Mouse (Mus musculus) liver, postnatal 0 days (tissue): Measurements from ENCODE around the gene Cyth3.

Experiments used
- CTCF ChIP-seq: sonication (generic); IDR thresholded peaks from 2 replicates; pipeline ENCODE4 v1.5.1; 2016; ENCODE audit warnings: antibody characterized with exemption, low read depth
- EP300 ChIP-seq: IDR thresholded peaks from 2 replicates; pipeline ENCODE4 v1.6.1; 2016; ENCODE audit warnings: antibody characterized with exemption, low read depth, mild to moderate bottlenecking

DNA sequence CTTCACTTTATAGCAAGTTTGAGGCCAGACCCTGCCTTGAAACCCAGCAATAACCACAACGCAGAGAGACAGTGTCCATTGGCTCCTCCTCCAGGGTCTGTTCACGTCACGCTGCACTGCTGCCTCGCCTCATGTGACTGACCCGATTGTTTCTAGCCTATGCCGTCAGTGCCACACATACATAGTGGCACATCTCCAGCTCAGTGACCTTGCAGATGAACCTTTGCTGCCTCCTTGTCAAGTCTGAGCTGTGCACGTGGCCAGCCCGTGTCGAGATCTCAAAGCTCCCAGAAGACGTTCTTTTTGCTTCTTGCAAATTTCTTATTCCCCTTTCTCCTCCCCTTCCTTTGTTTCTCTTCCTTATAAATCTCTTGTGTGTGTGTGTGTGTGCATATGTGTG is 20.2 kb upstream of the Cyth3 start:
- TF ChIP-seq EP300 = no peak
- no peak for TF ChIP-seq CTCF
